Mouse (Mus musculus): ENCODE results near the gene Sorcs2.

Gene Sorcs2

GRCm38 (mm10) chr5:36228405-36229370 is 169.3 kb downstream of the Sorcs2 start:
- DNase-seq (ENCODE audit: low spot score): no peak

GRCm38 (mm10) chr5:36226296-36226695 is 171.6 kb downstream of the Sorcs2 start:
- DNase-seq (ENCODE audit: low spot score): peak; percentile 11

- no peak for DNase-seq (ENCODE audit: low spot score)
These were observed 172.1 kb downstream of the Sorcs2 start for GRCm38 (mm10) chr5:36225855-36226254.

- DNase-seq (ENCODE audit: low spot score): no peak
These were observed 174.2 kb downstream of the Sorcs2 start for GRCm38 (mm10) chr5:36223787-36224186.

- no peak for DNase-seq (ENCODE audit: low spot score)
These were observed 177.3 kb downstream of the Sorcs2 start for GRCm38 (mm10) chr5:36220626-36221025.

- DNase-seq (ENCODE audit: low spot score): no peak
These were observed 177.8 kb downstream of the Sorcs2 start for GRCm38 (mm10) chr5:36220105-36220504.

GRCm38 (mm10) chr5:36213310-36213709 is 184.6 kb downstream of the Sorcs2 start:
- no peak for DNase-seq (ENCODE audit: low spot score)

GRCm38 (mm10) chr5:36208803-36209202 is 189.1 kb downstream of the Sorcs2 start:
- DNase-seq (ENCODE audit: low spot score): no peak

GRCm38 (mm10) chr5:36205397-36205796 is 192.5 kb downstream of the Sorcs2 start:
- no peak for DNase-seq (ENCODE audit: low spot score)

GRCm38 (mm10) chr5:36203916-36204315 is 194.0 kb downstream of the Sorcs2 start, which contains the start of gene Psapl1:
Psapl1 (plus strand) TSS chr5:36204021.
- DNase-seq (ENCODE audit: low spot score): no peak

GRCm38 (mm10) chr5:36203421-36203820 is 194.5 kb downstream of the Sorcs2 start:
- no peak for DNase-seq (ENCODE audit: low spot score)

- no peak for DNase-seq (ENCODE audit: low spot score)
These were observed 195.2 kb downstream of the Sorcs2 start for GRCm38 (mm10) chr5:36202781-36203180.

GRCm38 (mm10) chr5:36199519-36199918 is 198.4 kb downstream of the Sorcs2 start:
- DNase-seq (ENCODE audit: low spot score): no peak

GRCm38 (mm10) chr5:36195436-36195835 is 202.5 kb downstream of the Sorcs2 start:
- DNase-seq (ENCODE audit: low spot score): no peak

- DNase-seq (ENCODE audit: low spot score): no peak
These were observed 203.3 kb downstream of the Sorcs2 start for GRCm38 (mm10) chr5:36194631-36195030.

- no peak for DNase-seq (ENCODE audit: low spot score)
These were observed 205.3 kb downstream of the Sorcs2 start for GRCm38 (mm10) chr5:36192677-36193076.

- no peak for DNase-seq (ENCODE audit: low spot score)
These were observed 206.1 kb downstream of the Sorcs2 start for GRCm38 (mm10) chr5:36191876-36192275.

- no peak for DNase-seq (ENCODE audit: low spot score)
These were observed 206.7 kb downstream of the Sorcs2 start for GRCm38 (mm10) chr5:36191285-36191684.

- no peak for DNase-seq (ENCODE audit: low spot score)
These were observed 209.6 kb downstream of the Sorcs2 start for GRCm38 (mm10) chr5:36188310-36188709.

GRCm38 (mm10) chr5:36186294-36187053 is 211.5 kb downstream of the Sorcs2 start:
- DNase-seq (ENCODE audit: low spot score): no peak

- no peak for DNase-seq (ENCODE audit: low spot score)
These were observed 215.6 kb downstream of the Sorcs2 start for GRCm38 (mm10) chr5:36182326-36182725.

GRCm38 (mm10) chr5:36179708-36180107 is 218.2 kb downstream of the Sorcs2 start:
- no peak for DNase-seq (ENCODE audit: low spot score)

GRCm38 (mm10) chr5:36178785-36179184 is 219.2 kb downstream of the Sorcs2 start:
- DNase-seq (ENCODE audit: low spot score): no peak
